Mouse (Mus musculus) bone marrow, adult 2 months (tissue): ENCODE measurements at regions not wholly inside any gene's neighbourhood (a gene's known extent, or its start where the extent isn't known, plus 50 kb on each side); places are given as distances from the start of the nearest gene placed in this dataset.

Experiments
- CTCF ChIP-seq: fragments of 200-500 bp; IDR thresholded peaks from 2 replicates; pipeline ENCODE4 v1.5.1; 2011; ENCODE audit warnings: low read length, control low read depth; ENCODE audit not compliant: control insufficient read depth, insufficient read depth
- POLR2A ChIP-seq: fragments of 200-500 bp; IDR thresholded peaks from 2 replicates; pipeline ENCODE4 v1.6.1; 2011; ENCODE audit warnings: low read depth, mild to moderate bottlenecking, control low read depth, low read length, borderline replicate concordance; ENCODE audit not compliant: control insufficient read depth

- no peak for TF ChIP-seq CTCF
- TF ChIP-seq POLR2A = no peak
These were observed 79.9 kb downstream of the 4933412E24Rik start for GRCm38 (mm10) chr15:59936486-59936885.
